Mouse (Mus musculus) E14TG2a.4 (cell line): ENCODE data around the gene P3h2.

Experiments used
- CTCF ChIP-seq: conservative IDR thresholded peaks from 2 replicates; pipeline ENCODE4 v1.5.1; 2014; ENCODE audit warnings: low read length
- NANOG ChIP-seq: IDR thresholded peaks from 2 replicates; pipeline ENCODE4 v1.6.1; 2014; ENCODE audit warnings: borderline replicate concordance, low read length, mixed read lengths
- POU5F1 ChIP-seq: IDR thresholded peaks from 2 replicates; pipeline ENCODE4 v1.6.1; 2014; ENCODE audit warnings: low read length, borderline replicate concordance

GRCm38 (mm10) chr16:26104274-26104673, 1.3 kb downstream of the P3h2 start:
- TF ChIP-seq CTCF (no peak), NANOG (no peak), POU5F1 (no peak)
